Mouse (Mus musculus): Measurements from ENCODE around the gene Slc44a3.

GRCm38 (mm10) chr3:121539871-121540431, 7.7 kb upstream of the Slc44a3 start:
- TF ChIP-seq CTCF (IDR thresholded peaks at IDR 0.05; ENCODE audit: borderline replicate concordance, extremely low read depth, insufficient read depth, insufficient read length) (peak; percentile 26; the same call in 1 of the 2 replicates), POLR2A (IDR thresholded peaks at IDR 0.05; ENCODE audit: borderline replicate concordance, extremely low read depth, insufficient read depth, insufficient read length, poor library complexity, severe bottlenecking) (no peak)
